Mouse (Mus musculus) urinary bladder, adult 18-20 months (tissue): ENCODE results near the gene Nedd9.
A peak's percentile ranks its signal among the peaks of the same experiment; 100 is the strongest.

Experiments
- DNase-seq, 2 experiments: peaks; one replicate each; pipeline ENCODE4 v3.0.0; 2022; ENCODE audit warnings: low spot score in 2 of 2, mixed read lengths in 2 of 2

Nedd9 gene

DNA sequence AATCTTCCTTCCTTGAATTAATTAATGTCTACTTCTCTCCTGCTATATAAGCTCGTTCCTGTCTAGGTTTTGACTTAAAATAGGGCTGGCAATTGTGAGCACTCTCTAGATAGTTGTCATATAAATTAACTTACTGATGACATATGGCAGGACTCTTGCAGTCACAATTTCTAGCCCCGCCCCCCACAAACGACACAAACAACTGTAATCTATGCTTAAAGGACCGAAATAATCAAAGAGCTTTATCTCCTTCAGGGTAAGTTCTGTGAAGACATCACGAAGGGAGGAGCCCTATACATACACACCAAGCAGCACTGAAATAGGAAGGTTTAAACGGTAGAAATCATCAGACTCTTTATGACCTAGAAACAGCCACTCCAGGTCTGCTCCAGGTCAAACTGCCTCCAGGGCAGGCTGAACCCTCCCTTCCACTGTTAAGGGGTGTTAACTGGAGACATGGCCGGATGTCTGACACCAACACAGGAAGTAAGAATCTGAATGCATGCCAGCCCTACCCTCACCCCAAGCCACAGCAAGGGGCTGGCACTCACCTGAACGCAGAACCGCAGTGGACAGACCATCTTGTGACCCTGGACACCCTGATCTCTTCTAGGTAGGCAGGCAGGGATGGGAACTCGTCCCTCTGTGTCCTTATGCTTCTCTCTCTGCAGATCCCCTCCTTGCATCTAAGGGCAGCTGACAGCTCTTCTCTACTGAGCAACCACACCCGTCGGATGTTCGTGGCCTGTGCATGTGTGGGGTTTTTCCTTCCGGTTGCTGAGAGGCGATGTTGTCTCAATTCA is at the start of gene Nedd9:
Gene Nedd9, minus strand, starts transcription at position 757 of the 803 bp plus-strand sequence.
- no peak for DNase-seq

DNA sequence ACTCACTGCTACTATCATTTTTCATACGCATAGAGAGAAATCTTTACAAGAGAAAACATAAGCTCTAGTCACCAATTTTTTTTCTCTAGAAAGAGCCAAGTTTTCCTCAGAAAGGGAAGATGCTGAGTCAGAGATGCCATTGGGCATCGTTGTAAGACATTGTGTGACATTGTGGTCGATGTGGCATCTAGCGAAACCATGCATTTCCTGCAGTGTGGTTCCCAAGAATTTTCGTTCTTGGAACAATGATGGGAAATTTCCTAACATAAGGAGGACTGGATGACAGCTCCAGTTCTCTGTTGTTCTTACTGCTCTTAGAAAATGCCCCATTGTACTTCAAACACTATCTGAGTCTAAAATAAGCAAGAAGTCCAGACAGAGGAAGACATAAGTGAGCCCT is 45.5 kb upstream of the Nedd9 start:
- no peak for DNase-seq

- DNase-seq: no peak
These were observed 43.2 kb upstream of the Nedd9 start for GRCm38 (mm10) chr13:41530326-41530725.

DNA sequence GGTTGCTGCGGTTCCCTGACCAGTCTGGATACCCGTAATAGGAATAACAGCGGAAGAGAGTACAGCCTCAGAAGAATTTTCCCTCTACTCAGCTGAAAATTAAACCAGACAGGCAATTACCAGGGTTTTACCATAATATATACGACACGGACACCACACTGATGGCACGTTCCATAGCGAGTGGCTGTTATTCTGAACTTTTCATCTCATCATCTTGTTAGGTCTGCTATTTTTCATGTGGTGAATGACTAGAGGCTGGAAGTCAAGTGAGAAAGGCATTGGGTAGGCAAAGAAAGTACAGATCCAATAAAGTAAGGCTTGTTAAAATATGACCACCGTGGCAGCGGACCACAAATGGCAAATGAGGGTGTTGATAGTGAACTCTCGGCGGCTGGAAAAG is 37.0 kb upstream of the Nedd9 start:
- DNase-seq: no peak

DNA sequence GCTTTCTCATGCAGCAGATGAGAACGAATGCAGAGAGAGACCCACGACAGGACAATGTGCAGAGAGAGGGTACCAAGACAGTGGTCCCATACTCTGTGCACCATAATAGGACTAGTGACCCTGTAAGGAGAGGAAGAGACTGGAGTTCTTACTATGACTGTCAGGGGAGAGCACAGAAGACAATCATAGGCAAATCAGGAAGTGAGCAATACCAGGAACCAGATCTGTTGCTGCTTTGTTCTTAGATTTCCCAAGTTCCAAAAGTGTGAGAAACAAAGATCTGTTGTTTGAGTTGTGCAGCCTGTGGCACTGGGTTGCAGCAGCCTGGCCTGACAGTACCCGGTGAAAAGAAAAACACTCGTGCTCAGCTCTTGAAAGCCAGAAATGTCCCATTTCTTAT is 34.1 kb upstream of the Nedd9 start:
- no peak for DNase-seq

- DNase-seq: no peak
These were observed 33.5 kb upstream of the Nedd9 start for GRCm38 (mm10) chr13:41520549-41521161.

- no peak for DNase-seq
These were observed 32.6 kb upstream of the Nedd9 start for GRCm38 (mm10) chr13:41519792-41520191.

DNA sequence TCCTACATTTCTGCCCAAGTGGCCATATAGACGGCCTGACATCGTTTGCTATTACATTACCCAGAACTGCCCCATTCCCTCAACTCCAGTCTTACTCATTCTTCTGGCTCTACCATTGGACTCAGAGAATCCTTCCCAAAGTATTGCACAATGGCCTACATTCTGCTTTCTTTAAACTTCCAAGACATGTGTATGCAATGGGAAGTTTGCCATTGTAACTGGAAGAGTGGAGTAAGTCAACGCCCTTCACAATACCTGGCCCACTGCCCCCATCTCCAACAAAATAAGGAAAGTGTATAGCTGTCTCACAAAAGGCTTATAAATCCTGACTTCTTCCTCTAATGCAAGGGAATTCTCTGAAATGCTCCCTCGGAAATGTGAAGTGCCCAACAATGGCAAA is 30.0 kb upstream of the Nedd9 start:
- DNase-seq: peak in 1 of 2 experiments; percentile 6

- DNase-seq: no peak
These were observed 28.6 kb upstream of the Nedd9 start for GRCm38 (mm10) chr13:41515749-41516148.

- DNase-seq: no peak
These were observed 27.8 kb upstream of the Nedd9 start for GRCm38 (mm10) chr13:41514918-41515317.

DNA sequence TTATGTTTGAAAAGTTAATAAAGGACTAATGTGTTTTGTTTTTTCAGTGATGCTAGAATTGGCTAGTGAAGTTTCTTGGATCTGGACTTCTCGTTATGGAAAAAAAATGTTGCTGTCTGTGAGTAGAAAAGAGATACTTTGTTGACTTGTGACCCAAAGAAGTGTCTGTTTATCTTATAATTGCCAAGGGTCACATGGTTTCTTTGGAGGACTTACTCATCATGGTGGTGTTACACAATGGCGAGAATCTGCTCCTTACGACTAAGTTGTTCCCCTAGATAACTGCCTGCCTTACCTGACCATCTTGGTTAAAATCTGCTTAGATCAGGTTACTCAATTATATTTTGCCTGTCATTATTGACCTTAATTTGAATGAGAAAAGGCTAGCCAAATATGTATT is 26.3 kb upstream of the Nedd9 start:
- no peak for DNase-seq

DNA sequence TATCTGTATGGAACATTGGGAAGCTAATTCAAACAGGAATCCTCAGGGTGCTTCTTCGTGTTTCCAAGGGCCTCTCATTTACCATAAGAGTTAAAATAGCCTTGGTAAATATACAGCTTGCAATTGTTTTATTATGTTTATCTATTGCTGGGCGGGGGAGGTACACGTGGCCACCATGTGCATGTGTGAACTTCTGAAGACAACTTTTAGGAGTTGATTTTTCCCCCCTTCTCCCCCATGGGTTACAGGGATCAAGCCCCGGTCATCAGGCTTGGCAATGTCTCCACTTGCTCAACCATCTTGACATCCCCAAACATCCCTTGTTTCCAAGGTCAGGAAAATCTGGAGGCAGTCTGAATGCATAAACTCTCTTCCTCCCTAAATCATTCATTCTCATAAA is 25.1 kb upstream of the Nedd9 start:
- no peak for DNase-seq

- no peak for DNase-seq
These were observed 23.7 kb upstream of the Nedd9 start for GRCm38 (mm10) chr13:41510631-41511419.

DNA sequence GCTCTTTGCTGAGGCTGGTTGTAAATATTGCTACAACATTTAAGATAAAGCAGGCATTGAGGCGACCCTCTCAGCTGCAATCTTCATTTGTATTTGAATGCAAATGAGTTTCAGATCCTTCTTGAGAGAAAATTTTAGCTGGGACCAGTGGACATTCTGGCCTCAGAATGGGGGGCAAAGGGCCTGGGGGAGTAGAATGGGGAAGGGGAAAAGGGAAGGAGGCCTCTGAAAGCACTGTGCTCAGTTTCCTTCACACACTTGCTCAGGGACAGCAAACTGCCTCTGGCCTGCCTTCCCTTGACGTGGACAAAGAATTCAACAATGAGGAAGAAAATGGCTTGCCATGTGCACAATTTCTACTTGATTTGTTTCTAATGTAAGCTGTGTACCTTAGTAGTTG is 18.4 kb upstream of the Nedd9 start:
- no peak for DNase-seq

- DNase-seq: no peak
These were observed 17.8 kb upstream of the Nedd9 start for GRCm38 (mm10) chr13:41504997-41505396.

DNA sequence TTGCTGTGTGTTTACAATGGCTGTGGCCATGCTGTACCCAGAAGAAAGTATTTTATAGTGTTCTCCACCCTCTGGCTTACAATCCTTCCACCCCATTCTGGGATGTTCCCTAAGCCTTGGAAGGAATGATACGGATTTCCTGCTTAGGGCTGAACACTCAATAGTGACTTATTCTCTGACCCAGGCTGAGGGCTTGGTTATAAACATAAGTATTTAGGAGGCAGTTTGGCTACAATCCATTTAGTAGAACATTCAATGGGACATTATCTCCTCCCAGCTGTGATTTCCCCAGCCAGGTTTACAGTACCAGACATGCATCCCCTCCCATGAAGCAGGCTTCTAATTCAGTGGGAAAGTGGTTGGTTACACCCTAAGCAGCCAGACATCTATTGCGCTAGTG is 17.3 kb upstream of the Nedd9 start:
- no peak for DNase-seq

DNA sequence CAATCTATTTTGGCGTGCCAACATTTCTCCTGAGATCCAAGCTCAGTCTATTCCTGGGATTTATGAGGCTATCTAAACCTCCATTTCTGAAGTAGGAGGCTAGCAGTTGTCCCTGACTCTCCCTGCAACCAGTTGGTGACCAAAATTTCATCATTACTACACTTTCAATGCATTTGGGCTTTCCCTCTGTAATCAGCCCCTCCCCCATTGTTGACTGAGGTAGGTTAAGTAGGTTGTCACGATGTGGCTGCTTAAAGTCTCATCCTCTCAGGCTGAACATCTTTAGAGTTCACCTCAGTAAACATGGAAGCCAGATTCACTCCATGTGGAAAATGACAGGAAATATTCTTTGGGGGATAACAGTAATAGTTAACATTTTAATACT is 15.7 kb upstream of the Nedd9 start:
- DNase-seq: no peak

DNA sequence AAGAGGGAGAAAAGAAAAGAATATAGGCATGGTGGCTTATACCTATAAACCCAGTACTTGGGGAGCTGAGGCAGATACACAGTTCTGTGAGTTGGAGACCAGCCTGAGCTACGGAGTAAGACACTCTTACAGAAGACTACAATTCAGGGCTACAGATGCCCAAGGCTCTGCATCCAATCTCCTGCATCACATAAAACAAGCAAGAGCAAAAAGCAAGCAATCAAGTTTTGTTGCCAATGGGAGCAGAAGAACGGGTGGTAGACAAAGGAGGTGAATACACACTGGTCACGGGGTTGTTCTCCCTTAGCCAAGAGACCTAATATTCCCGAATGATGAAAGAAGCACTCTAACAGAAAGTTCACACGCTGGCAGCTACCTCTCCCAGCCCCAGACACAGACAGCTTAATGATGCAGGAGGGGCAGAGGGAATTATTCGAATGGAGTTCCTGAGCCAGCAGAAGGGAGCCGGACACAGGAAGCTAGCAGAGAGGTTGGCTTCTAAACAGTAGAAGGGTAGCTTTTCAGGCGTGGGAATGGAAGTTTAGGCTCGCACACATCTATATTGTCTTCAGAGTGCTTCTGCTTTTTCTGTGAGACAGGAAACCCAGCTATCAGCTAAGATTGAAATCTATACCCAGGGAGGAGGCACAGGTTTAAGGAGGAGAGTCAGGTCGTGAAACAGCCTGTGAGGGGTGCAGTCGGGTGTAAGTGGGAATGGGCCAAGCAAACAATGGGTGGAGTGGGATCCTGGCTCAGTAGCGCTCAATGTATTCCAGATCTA is 15.2 kb upstream of the Nedd9 start:
- no peak for DNase-seq

DNA sequence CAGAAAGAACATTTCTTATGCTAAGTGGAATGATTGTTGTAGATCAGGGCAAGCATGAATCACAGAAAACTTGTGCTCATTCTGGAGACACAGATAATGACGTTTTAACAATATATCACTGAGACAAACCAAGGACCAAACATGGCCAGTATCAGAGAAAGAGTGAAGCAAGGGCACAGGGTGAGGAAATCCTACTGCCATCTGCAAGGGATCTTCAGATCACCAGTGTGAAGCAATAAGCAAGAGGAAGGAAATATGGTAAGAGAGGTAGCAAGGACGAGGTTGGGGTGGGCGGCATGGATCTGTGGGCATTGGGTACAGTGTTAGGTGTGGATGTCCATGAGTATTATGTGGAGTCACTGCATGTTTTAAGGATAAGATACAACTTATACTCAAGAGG is 13.6 kb upstream of the Nedd9 start:
- no peak for DNase-seq

- DNase-seq: no peak
These were observed 11.5 kb upstream of the Nedd9 start for GRCm38 (mm10) chr13:41498611-41499121.

GRCm38 (mm10) chr13:41494681-41495080 is 7.5 kb upstream of the Nedd9 start:
- no peak for DNase-seq
